Mouse (Mus musculus) CH12.LX (cell line): Measurements from ENCODE around the gene Qpctl.

Experiments
- CTCF ChIP-seq, 2 experiments: IDR thresholded peaks in 1 of 2; conservative IDR thresholded peaks in 1 of 2; 2 replicates each; pipeline ENCODE4 v1.5.1; 2011 to 2012; ENCODE audit warnings: low read depth in 2 of 2, low read length in 2 of 2, improper control_type of control experiment in 1 of 2, inconsistent platforms in 1 of 2, mild to moderate bottlenecking in 1 of 2, moderate library complexity in 1 of 2
- MAFK ChIP-seq: IDR thresholded peaks from 2 replicates; pipeline ENCODE4 v1.6.1; 2011; ENCODE audit warnings: low read length, improper control_type of control experiment; ENCODE audit not compliant: insufficient replicate concordance
- MAX ChIP-seq: IDR thresholded peaks from 2 replicates; pipeline ENCODE4 v1.6.1; 2011; ENCODE audit warnings: low read length, improper control_type of control experiment
- NRF1 ChIP-seq: IDR thresholded peaks from 2 replicates; pipeline ENCODE4 v1.6.1; 2014; ENCODE audit warnings: low read depth, mild to moderate bottlenecking, inconsistent platforms, low read length, improper control_type of control experiment, moderate library complexity
- POLR2A ChIP-seq: IDR thresholded peaks from 2 replicates; pipeline ENCODE4 v1.6.1; 2011; ENCODE audit warnings: low read depth, mild to moderate bottlenecking, improper control_type of control experiment, low read length
- POLR2AphosphoS2 ChIP-seq: IDR thresholded peaks from 2 replicates; pipeline ENCODE4 v1.6.1; 2011; ENCODE audit warnings: low read depth, low read length, improper control_type of control experiment
- SIN3A ChIP-seq: IDR thresholded peaks from 2 replicates; pipeline ENCODE4 v1.6.1; 2012; ENCODE audit warnings: low read length, improper control_type of control experiment, inconsistent platforms
- TBP ChIP-seq: conservative IDR thresholded peaks from 2 replicates; pipeline ENCODE4 v1.6.1; 2011; ENCODE audit warnings: low read depth, low read length, improper control_type of control experiment
- USF2 ChIP-seq: conservative IDR thresholded peaks from 2 replicates; pipeline ENCODE4 v1.6.1; 2011; ENCODE audit warnings: low read depth, low read length, improper control_type of control experiment

DNA sequence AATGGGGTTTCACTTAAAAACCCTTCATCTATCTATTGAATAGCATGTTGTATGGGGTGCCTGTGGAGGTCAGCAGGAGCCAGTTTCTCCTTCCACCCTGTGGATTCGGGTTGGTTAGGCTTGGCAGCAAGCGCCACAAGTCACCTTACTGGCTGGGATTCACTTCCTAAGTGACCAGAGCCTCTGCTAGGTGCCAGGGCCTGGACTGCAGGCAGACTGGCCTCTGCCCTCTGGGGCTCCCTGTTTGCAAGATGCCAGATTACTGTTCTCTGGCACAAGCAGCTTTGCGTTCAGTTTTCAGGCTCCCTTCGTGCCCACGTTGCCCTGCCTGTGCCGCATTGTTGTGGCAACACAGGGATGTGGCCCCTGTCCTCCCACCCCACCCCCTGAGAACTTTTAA lies 24.4 kb downstream of the Qpctl start:
- TF ChIP-seq MAFK (no peak), CTCF (conservative IDR thresholded peaks at IDR 0.05 in 1 of 2, IDR thresholded peaks at IDR 0.05 in 1 of 2; ENCODE audit: low read depth in 2 of 2, low read length in 2 of 2) (no peak), POLR2AphosphoS2 (no peak), MAX (no peak), NRF1 (no peak), SIN3A (no peak), POLR2A (no peak), TBP (no peak), USF2 (no peak)
